Mouse (Mus musculus) thymus, adult 2 months (tissue): ENCODE data around the gene Psmd11.

Experiments
- CTCF ChIP-seq: fragments of 200-500 bp; IDR thresholded peaks from 2 replicates; pipeline ENCODE4 v1.5.1; 2012; ENCODE audit warnings: mild to moderate bottlenecking, control low read depth, low read length, moderate library complexity, borderline replicate concordance; ENCODE audit not compliant: control insufficient read depth, poor library complexity, insufficient read depth; ENCODE audit errors: extremely low read depth
- POLR2A ChIP-seq: fragments of 200-500 bp; IDR thresholded peaks from 2 replicates; pipeline ENCODE4 v1.6.1; 2012; ENCODE audit warnings: mild to moderate bottlenecking, low read length, control low read depth, moderate library complexity; ENCODE audit not compliant: control insufficient read depth, poor library complexity, insufficient read depth; ENCODE audit errors: extremely low read depth

DNA sequence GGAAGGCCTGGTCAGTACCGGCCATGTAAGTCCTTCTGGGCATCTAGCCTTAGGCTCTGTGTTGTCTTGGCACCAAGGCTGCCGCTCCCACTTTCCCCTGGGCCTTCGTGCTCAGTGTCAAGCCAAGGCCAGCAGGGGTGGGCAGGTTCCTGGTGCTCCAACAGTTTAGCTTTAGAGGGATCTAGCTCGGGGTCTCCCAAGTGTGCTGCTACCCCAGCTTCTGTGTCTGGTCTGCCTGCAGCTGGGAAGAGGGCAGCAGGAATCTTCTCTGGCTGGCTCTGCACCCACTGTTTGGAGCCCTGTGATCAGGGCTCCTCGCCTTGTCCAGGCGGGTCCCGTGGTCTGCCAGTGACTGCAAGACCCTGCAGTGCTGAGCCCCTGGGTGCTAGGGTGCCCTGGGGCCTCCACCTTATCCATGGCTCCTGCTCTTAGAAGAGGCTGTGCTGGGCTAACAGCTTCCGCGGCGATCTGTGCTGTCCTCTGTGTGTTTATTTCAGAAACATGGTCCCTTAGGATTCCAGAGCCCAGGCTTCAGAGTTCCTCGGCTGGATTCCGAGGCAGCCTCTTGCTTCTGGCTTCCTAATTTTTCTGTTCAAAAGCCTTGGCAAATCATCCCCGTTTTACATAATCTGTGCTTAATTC is 53.1 kb downstream of the Psmd11 start:
- TF ChIP-seq POLR2A (no peak), CTCF (no peak)
